Mouse (Mus musculus) cerebellum, adult 2 months (tissue): ENCODE results near the gene Ttf2. TPM values are rescaled to one million over a fixed set of nuclear protein-coding genes. Genes with fewer than 3 reads are reported as not detected.

ENCODE experiments used
- DNase-seq, 2 experiments: peaks; one replicate each; pipeline ENCODE4 v3.0.0; 2021
- H3K27ac ChIP-seq: fragments of 200-500 bp; 2 replicates; pipeline ENCODE4 v1.5.1; 2012; ENCODE audit warnings: low read length, control low read depth, inconsistent platforms; ENCODE audit not compliant: insufficient read depth
- H3K27me3 ChIP-seq: fragments of 200-500 bp; 2 replicates; pipeline ENCODE4 v1.6.1; 2012; ENCODE audit warnings: inconsistent platforms, mild to moderate bottlenecking, low read length, moderate library complexity; ENCODE audit not compliant: control insufficient read depth, insufficient read depth
- H3K4me1 ChIP-seq: fragments of 200-500 bp; 2 replicates; pipeline ENCODE4 v1.6.1; 2011; ENCODE audit warnings: low read length; ENCODE audit not compliant: control insufficient read depth, insufficient read depth
- H3K4me3 ChIP-seq: fragments of 200-500 bp; replicated peaks from 2 replicates; pipeline ENCODE3; 2011; ENCODE audit warnings: mild to moderate bottlenecking, low read depth, low read length, control low read depth; ENCODE audit not compliant: insufficient read depth
- CTCF ChIP-seq: fragments of 200-500 bp; IDR thresholded peaks from 2 replicates; pipeline ENCODE4 v1.5.1; 2011; ENCODE audit warnings: low read depth, mild to moderate bottlenecking, control low read depth, low read length, moderate library complexity, borderline replicate concordance; ENCODE audit not compliant: insufficient read depth
- POLR2A ChIP-seq: fragments of 200-500 bp; IDR thresholded peaks from 2 replicates; pipeline ENCODE4 v1.6.1; 2011; ENCODE audit warnings: low read length, control low read depth, borderline replicate concordance; ENCODE audit not compliant: insufficient read depth
- WGBS: fragments of 180-500 bp; shearing (Covaris S2); methylation state at CpG from one replicate; pipeline ENCODE4 v1.1.7; 2018; 5-methylcytosine and 5-hydroxymethylcytosine counted together
- polyA plus RNA-seq: library from polyadenylated mRNA; depleted of rRNA; stranded (reverse); fragments of >200 nt; gene quantifications from 2 replicates; pipeline ENCODE4 v1.2.3, GENCODE M21; 2012

Ttf2 gene
- polyA plus RNA-seq, 1 experiment = 2.2 TPM

DNA sequence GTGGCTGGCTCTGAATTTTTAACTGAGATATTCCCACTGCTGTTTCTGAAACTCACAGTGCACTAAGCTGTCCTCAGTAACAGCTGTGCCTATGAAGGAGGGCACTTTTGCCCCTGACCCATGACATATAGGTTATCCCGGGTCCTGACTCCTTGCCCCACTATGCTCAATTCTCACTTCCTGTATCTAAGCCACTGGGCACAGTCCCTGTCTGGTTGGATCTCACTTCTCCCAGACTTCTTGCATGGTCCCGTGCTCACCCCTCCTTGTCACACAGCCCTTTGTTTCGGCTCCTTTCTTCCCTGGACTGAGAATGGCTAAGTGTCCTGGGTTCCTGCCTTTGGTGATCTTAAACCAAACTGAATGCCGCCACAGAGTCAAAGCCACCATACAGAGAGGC lies 24.8 kb upstream of the Ttf2 start:
- TF ChIP-seq CTCF = no peak
- TF ChIP-seq POLR2A = no peak
- WGBS = 80% methylated on average over 4 of the region's 4 CpGs
- Histone ChIP-seq H3K4me3 (no peak overlapping the region), H3K27ac (no peak overlapping the region), H3K4me1 (no peaks in the 10 kb centered on the region), H3K27me3 (no peaks in the 10 kb centered on the region)
- no peak for DNase-seq

DNA sequence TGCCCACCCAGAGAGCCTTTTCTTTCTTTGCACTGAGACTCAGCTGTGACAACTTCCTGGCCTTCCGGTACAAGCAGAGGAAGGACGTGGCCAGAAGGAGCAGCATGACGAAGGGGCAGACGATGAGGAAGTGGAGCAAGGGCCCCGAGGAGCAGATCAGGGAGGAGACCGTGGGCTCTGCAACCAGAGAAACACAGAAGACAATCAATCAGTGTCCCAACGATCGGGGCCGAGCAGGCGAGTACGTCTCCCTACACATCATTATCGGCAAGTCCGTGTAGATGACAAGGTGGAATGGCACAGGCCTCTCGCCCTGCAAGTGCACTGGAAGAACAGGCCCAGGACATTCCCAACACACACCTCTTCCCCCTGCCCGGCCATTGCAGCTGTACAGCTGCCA lies 24.3 kb upstream of the Ttf2 start:
- Histone ChIP-seq H3K27ac (no peak overlapping the region), H3K4me1 (no peaks in the 10 kb centered on the region), H3K4me3 (no peak overlapping the region), H3K27me3 (no peaks in the 10 kb centered on the region)
- no peak for DNase-seq
- TF ChIP-seq CTCF = no peak
- TF ChIP-seq POLR2A = no peak
- WGBS = 86% methylated on average over 15 of the region's 15 CpGs

DNA sequence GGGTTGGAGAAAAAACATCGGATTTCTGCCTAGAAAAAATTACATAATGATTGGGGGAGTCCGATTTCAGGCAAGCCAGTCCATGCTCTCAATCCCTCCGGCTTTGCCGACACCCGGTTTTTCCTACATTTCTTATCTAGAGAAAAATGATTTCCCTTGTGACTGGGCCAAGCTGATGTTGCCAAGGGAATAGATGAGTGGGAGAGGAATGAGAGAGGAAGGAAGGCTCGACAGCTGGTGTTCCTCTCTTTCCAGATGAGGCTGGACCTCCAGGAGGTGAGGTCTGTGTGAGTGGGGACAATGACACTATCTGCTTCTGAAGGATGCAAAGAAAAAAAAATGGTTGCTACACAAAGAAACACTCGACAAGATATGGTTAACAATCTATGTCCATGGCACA lies 23.7 kb upstream of the Ttf2 start:
- H3K4me1 ChIP-seq = no peaks in the 10 kb centered on the region
- H3K27me3 ChIP-seq = no peaks in the 10 kb centered on the region
- TF ChIP-seq POLR2A (no peak), CTCF (no peak)
- H3K4me3 ChIP-seq = no peak overlapping the region
- 84% methylated on average over 7 of the region's 7 CpGs for WGBS
- no peak overlapping the region for H3K27ac ChIP-seq
- no peak for DNase-seq

DNA sequence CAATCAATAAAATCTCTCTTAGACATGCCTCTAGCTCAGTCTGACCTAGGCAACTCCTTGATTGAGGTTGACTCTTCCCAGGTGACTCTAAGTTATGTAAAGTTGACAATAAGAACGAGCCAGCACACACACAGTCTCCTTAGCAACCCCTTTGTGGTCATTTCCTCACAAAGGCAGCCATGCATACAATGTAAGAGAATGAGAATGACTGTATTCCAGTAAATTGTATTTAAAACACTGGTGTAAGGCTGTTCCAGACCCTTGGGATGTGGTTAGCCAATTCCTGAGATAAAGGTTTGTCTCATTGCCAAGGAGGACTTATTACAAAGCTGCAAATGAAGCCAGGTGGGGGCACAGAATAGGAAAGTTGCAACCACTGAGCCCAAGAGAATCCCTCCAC lies 20.8 kb upstream of the Ttf2 start:
- H3K4me3 ChIP-seq = no peak overlapping the region
- no peak for DNase-seq
- WGBS = 58% methylated on average over 1 of the region's 1 CpGs
- H3K27me3 ChIP-seq = no peaks in the 10 kb centered on the region
- H3K4me1 ChIP-seq = no peaks in the 10 kb centered on the region
- H3K27ac ChIP-seq = no peak overlapping the region
- TF ChIP-seq CTCF (no peak), POLR2A (no peak)

DNA sequence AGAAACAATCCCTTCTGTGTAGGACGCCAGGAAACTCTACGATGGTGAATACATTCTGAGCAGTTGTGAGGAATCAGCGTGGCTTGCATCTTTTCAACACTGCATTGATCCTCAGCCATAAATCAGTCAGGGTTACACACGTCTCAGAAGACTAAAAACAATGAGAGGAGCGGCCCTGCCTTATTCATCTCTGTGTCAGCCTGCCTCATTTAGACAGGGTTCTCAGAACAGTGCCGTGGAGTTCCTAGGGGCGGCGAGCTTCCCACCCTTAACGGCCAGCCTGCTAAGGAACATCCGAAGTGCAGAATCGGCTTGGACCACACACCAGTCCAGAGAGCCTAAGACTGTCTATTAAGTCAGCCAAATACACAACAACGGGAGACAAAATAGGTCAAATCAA lies 20.0 kb upstream of the Ttf2 start:
- no peak overlapping the region for H3K4me3 ChIP-seq
- H3K27ac ChIP-seq = no peak overlapping the region
- no peak for TF ChIP-seq POLR2A
- no peak for DNase-seq
- 58% methylated on average over 12 of the region's 12 CpGs for WGBS
- H3K27me3 ChIP-seq = no peaks in the 10 kb centered on the region
- H3K4me1 ChIP-seq = no peaks in the 10 kb centered on the region

DNA sequence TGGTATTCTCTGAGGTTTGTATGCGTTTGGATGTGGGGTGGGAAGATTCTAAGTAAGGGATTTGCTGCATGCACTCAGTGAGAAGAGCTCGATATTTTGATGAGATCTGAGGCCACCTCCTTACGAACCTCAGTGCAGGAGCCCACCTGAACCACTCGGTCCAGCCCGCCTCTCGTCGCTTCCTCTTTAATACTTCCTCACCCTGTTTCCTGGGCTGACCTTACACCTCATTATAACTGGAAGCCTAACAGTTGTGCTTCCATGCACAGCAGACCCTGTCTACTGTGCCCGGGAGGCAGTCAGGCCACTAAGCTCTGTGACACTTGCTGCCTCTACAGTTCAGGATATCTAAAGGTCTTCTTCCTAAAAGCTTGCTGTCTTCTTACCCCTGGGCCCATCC lies 9.8 kb upstream of the Ttf2 start:
- TF ChIP-seq CTCF = no peak
- no peak for TF ChIP-seq POLR2A
- Histone ChIP-seq H3K4me1 (no peaks in the 10 kb centered on the region), H3K27me3 (no peaks in the 10 kb centered on the region), H3K27ac (no peak overlapping the region), H3K4me3 (no peak overlapping the region)
- no peak for DNase-seq
- WGBS = 84% methylated on average over 8 of the region's 8 CpGs

DNA sequence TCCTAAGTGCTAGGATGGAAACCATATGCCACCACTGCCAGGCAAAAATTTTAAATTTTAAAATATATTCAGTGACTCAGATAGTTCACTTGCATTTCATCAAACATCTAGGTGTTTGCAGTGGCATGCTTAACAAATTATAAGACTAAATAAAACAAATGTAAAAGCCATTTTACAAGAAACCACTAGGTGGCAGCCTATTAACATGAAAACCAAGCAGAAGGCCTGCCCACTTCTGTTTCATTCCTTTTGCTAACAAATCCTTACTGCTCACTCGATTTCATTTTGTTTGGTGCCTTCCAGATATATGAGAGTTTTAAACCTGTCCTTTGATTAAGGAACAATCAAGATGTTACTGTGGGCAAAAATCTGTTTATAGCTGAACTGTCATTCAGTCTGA lies 4.4 kb upstream of the Ttf2 start:
- H3K4me1 ChIP-seq = no peaks in the 10 kb centered on the region
- peak in 1 of 2 experiments; percentile 39 for DNase-seq
- H3K27ac ChIP-seq = no peak overlapping the region
- 0% methylated on average over 1 of the region's 1 CpGs for WGBS
- TF ChIP-seq POLR2A = no peak
- TF ChIP-seq CTCF = peak; percentile 26; the same call in 1 of the 2 replicates
- H3K4me3 ChIP-seq = no peak overlapping the region
- H3K27me3 ChIP-seq = no peaks in the 10 kb centered on the region

DNA sequence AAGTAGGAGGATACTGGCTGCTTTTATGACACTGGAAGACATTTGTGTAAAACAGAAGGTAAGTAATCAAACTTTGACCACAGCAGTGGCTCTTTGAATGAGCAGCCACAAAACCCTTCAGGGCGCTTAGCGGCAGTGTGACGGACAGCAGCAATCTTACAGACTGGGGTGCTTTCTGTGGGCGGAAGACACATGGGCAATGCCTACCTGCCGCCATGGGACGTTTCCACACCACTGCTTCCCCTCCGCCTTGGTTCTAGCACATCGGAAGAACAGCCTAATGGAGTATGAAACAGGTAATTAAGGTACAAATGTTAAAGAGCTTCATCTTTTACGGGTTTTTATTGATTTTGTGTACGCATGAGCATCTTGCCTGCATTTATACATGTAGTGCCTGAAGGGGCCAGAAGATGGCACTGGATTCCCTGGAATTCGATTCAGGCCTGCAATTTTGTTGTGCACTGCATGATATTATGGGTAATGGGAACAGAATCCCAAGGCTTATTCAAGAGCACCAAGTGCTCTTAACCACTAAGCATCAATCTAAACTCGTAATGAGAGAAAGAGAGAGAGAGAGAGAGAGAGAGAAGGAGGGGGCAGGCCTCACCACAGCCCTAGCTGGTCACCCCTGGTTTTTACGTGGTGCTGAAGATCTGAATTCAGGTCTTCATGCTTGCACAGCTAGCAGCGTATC lies 5.5 kb downstream of the Ttf2 start:
- TF ChIP-seq CTCF (peak; percentile 51), POLR2A (no peak)
- Histone ChIP-seq H3K27me3 (no peaks in the 10 kb centered on the region), H3K4me1 (no peaks in the 10 kb centered on the region), H3K27ac (no peak overlapping the region), H3K4me3 (no peak overlapping the region)
- 77% methylated on average over 14 of the region's 14 CpGs for WGBS
- peak; percentile 15 to 26 for DNase-seq

DNA sequence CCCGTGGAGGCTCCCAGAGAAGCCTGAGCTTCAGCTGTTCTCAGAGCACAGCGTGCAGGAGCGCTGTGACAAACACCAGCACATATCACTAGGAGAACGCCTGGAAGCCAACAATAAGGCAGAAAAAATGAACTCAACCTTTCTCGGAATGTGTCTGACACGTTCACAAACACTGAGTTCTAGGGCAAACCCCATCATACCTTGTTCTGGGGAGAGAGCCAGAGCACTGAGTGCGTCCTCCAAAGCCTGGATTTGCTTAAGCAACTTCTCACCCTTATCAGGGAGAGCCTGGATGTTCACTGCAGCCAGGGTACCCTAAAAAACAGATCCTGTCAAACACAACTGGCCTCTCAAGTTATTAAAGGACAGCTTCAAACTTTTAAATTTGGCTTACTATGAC lies 8.0 kb downstream of the Ttf2 start:
- Histone ChIP-seq H3K4me3 (no peak overlapping the region), H3K4me1 (no peaks in the 10 kb centered on the region), H3K27ac (no peak overlapping the region), H3K27me3 (no peaks in the 10 kb centered on the region)
- TF ChIP-seq POLR2A (no peak), CTCF (no peak)
- DNase-seq = no peak
- WGBS = 92% methylated on average over 7 of the region's 7 CpGs
